Mouse (Mus musculus): ENCODE data around the gene D5Ertd579e.

Gene D5Ertd579e

DNA sequence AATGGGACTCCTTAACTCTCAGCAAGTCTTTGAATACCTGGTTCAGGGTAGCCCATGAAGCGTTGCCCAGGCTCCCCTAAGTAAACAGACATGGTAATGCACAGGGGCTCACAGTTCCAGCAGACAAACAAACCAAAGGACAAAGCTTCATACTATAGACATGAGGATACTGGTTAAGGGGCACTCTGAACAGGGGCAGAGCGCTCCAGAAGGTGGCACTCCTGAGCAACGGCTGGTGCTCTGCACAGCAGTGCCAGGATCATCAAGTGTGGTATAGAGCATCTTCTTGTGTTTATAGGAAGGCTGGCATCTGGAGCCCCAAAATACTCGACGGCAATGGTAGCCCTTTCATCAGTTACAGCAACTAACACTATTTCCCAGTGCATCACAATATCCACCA, 92.8 kb downstream of the D5Ertd579e start:
- peak; percentile 8 for DNase-seq (ENCODE audit: low spot score)

DNA sequence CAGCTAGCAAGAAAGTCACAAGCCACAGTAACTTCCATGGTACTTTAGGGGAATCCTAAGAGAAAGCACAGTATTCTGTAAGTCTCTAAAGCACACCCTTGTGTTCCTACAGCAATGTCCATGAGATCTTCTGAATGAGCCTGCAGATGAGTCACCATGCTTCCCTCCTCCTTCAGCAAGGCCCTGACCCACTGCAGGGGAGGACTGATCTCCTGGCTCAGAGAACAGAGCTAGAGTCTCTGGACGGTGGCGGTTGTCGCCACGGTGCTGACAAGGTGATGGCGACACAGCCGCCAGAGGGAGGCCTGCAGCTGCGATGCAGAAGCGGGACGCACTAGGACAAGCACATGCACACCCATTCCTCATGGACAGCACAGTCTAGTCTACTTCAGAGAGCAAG, 93.8 kb downstream of the D5Ertd579e start:
- DNase-seq (ENCODE audit: low spot score) = no peak

DNA sequence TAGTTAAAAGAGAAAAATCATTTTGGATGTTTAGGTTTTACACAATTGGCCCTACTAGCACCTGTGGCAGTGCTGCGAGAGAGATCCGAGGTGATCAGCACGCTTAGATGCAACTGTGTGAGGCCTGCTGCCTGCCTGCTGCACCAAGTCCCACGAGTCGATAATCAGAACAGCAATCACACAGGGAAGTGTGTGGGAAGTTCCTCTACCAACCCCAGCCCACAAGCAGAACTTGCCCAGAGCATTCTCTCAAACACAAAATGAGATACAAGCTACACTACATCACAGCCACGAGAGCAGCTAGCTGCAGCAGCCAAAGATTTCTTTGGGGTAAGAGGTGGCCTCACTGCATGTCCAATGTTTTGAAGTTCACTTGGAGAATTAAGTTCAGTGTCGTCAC, 94.3 kb downstream of the D5Ertd579e start:
- no peak for DNase-seq (ENCODE audit: low spot score)

DNA sequence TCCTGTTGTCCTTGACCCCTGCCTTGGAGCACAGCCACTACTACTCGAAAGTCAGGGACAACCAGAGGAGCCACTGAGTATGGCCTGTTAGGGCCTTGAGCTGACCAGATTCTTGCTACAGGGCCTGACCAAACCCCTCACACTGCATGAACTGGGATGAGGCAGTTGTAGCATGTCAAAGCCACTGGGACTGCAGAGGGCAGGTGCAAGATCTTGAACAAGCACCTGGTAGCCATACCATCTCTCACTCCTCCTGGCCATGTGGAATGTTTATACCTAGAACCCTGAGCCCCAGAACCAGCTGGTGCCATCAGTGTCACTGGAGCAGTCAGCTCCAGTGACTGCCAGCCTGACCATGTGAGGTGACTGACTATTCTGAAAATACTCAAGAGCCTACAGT, 96.9 kb downstream of the D5Ertd579e start:
- no peak for DNase-seq (ENCODE audit: low spot score)

DNA sequence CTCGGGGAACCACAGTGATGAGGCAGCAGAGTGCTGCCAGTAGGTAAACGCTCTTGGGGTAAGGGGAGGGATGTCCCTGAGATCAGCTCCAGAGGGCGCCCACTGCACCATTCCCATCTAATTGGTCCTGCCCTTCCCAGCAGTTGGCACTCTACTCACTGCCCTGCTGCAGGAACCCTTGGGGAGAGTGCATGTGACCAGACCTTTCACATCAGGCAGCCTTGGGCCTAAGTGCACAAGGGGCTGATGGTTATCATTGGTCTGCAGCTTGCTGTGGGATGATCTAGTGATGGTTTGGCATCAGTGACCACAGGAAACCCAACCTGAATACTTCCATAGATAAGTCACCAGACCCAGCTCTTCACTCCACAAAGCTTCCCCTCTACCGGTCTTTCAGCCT, 98.2 kb downstream of the D5Ertd579e start:
- no peak for DNase-seq (ENCODE audit: low spot score)

DNA sequence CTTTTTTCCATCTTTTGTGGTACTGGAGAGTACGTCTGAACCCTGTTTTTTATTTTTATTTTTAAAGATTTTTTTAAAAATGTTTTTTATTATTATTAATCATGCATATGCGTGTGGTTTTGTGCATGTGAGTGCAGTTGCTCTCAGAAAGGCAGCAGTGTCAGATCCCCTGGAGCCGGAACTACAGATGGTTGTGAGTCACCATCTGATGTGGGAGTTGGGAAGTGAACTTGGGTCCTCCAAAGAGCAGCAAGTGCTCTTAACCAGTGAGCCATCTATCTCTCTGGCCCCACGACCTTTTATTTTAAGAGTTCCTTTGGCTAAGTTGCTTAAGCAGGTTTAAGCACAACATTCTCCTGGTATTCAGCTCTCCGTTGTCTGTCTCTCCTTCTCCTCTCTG, 99.6 kb downstream of the D5Ertd579e start:
- DNase-seq (ENCODE audit: low spot score) = no peak

DNA sequence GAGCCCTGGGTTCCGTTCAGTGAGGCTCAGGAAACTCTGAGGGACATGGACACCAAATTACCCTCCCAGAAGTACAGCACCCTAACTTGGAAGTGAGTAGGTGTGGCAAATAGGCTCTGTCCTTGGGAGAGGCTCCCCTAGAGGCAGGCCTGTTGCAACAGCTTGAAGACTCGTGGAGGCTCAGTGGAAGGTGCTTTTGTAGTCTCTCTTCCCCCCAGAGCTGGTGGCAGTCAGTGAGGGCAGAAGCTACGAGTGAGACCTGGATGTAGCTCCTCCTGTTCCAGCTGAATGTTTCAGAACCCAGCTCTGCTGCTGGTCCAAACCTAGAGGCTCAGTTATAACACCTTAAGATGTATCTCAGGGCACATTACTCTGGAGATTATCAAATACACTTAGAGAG, 100.7 kb downstream of the D5Ertd579e start:
- no peak for DNase-seq (ENCODE audit: low spot score)

DNA sequence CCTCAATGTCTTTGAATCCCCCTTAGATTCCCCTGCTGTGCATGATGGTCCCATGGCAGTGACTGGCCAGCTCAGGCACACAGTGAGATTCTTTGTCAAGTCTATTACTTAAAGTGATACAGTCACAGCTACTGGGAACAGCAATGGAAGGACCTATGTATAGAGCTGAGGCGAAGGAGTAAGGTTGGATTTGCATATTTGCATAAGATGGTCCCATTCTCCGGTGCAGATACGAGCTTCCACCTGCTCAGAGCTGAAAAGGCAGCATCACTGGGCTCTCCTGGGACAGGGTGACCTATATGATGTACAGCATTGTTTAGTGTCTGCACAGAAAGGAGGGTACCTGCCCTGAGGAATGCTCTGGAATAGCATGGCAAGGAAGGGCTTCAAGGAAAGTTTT, 101.5 kb downstream of the D5Ertd579e start:
- no peak for DNase-seq (ENCODE audit: low spot score)

DNA sequence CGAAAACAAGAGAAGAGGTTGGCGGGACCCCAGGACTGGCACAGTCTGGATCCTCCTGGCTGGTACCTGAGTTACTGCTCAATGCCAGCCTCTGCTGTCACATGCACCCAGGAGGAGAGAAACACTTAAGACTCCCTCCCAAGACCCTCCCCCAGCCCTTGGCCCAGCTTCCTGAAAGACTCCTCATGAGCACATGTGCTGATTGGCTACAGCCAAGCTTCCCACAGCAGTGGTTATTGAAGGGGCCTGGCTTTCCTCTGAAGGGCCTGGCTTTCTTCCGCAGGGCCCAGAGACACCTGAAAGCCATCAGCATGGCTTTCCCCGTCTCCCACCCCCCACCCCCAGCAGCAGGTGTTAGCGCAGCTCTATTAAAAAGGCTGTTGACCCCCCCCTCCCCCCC, 102.6 kb downstream of the D5Ertd579e start, which contains the start of gene Tbc1d14:
Gene Tbc1d14 (minus strand): TSS at position 101 of the 400 bp plus-strand sequence.
- no peak for DNase-seq (ENCODE audit: low spot score)

DNA sequence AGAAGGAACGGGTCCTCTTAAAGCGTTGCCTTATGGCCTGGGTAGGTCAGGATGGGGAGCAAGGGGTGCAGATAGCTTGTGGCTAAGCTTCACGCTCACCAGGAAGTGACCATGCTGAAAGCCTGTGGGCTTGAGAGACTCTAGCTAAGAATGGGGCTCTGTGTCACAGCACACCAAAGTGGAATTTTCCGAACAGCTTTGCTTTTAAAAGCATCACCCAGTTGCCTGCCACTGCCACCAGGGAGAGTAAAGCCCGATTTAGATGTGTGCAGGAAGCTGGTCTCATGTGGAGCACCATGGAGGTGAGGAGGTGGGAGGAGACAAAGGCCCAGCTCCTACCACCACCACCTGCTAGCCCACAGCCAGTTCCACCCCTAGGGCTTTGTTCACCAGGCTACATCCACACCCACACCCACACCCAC, 105.3 kb downstream of the D5Ertd579e start:
- no peak for DNase-seq (ENCODE audit: low spot score)

DNA sequence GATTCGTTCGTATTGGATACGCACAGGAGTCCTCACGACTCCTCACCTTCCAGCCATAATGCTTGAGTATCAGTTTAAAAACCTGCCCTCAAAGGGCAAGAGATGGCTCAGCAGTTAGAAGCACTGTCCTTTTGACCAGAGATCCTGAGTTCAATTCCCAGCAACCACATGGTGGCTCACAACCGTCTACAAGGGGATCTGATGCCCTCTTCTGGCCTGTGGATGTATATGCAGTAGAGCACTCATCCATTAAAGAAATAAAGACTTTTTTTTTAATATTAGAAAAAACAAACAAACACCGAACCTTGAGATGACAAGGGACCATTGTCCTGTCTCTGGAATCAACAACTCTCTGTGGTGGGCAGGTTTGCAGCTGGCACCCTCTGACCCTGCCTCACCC, 111.5 kb downstream of the D5Ertd579e start:
- no peak for DNase-seq (ENCODE audit: low spot score)

DNA sequence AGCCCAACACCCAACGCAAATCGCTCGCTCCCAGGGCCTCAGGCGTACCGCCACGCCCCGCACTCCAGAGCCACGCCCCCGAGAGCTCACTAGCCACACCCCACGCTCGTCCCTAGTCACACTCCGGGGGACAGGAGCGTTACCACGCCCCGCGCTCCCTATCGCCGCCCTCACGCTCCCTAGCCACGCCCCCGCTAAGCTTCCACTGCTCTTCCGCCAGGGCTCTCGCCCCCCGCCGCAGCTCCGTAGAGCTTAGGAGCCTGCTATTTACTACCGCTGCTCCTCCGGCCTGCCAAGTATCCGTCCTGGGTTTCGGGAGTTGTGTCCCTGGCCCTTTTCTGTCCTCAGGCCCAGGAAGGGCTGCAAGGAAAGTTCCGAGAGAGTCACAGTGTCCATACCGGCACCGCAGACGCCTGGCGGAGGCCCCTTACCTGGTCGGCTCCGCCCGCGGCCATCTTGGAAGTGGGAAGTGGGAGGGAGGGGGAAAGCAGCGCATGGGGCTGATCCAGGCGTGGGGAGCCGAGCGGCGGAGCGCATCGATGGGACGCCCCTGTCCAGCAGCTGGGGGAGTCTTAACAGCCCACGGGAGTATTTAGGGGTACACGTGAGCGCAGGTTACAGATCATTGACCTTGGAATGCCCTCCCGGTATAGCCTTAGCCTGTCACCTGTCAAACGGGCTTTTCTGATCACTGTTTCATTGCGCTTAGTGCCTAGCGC, 113.7 kb downstream of the D5Ertd579e start:
- peak; percentile 100 for DNase-seq (ENCODE audit: low spot score)

DNA sequence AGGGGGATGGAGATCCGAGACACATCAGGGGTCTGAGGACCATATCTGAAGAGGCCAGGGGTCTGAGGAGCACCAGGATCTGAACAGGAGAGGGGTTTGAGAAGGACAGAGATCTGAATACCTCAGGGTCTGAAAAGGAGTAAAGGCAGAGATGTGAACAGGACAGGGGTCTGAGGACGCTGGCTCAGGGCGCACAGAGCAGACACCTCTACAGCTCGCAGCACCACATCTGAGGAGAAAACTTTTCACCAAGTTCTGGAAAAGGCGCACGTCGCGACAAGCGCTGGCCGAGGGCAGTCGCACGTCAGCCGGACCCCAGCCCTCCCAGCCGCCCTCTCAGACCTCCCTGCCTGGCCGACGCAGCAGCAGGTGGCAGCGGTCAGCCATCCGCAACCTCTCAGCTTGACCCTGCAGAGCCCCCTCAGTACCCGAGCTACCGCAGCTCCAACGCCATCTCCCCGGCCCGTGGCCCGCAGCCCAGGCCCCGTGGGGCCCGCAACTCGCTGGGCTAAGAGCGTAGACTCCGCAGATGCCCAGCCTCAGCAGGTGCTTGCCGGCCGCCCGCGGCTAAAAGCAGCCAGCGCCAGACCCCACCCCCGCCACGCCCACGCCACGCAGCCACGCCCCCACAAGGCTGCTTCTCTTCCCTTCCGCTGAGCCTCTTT, 114.4 kb downstream of the D5Ertd579e start:
- DNase-seq (ENCODE audit: low spot score) = no peak

DNA sequence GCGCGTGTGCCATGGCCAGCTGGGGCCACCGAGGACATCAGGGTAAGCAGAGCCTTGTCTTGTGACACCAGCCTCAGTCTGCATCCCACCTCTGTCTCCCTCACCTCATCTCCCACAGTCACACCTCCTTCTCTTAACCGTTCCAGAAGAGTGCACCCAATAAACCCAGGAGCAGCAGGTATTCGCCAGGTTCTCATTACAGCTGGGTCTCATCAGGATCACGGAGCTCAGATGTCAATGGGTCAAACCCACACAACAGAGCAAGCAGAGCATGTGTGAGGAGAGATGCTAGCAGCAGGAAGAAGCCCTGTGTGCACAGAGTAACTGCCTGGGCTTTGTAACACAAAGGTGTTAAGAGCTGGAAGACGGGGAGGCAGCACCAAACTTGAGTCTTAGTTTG, 115.9 kb downstream of the D5Ertd579e start:
- DNase-seq (ENCODE audit: low spot score) = no peak

DNA sequence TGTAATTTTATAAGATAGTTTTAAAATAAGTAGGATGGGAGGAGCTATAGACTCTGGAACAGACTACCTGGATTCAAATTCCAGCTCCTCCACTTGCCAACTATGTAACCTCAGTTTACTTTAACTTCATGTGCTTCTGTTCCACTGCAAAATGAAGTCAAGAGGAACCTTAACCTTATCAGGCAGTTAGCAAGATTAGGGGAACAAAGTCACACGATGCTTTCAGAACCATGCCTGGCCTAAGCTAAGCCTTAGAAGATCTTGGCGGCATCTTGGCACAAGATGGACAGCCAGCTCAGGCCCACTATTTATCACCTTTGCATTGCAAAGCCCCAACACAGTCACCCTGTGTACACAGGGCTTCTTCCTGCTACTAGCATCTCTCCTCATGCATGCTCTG, 116.8 kb downstream of the D5Ertd579e start:
- DNase-seq (ENCODE audit: low spot score) = no peak

DNA sequence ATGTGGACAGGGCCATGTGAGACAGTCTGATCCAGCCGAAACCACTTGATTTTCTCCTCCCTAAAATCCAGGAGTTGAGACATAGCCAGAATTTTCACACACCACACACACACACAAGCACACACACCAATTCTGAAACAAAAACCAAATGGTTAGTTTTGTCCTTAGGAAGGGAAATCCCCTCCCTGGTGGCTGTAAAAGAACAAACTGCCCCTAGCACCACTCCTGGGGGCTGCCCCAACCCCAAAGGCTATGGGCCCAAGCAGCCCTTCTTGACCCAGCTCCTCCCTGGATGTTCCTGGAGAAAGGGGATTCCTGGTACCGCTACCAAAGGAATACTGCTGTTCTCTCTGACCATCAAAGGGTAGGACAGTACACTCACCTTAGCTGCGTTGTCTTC, 119.4 kb downstream of the D5Ertd579e start:
- no peak for DNase-seq (ENCODE audit: low spot score)

DNA sequence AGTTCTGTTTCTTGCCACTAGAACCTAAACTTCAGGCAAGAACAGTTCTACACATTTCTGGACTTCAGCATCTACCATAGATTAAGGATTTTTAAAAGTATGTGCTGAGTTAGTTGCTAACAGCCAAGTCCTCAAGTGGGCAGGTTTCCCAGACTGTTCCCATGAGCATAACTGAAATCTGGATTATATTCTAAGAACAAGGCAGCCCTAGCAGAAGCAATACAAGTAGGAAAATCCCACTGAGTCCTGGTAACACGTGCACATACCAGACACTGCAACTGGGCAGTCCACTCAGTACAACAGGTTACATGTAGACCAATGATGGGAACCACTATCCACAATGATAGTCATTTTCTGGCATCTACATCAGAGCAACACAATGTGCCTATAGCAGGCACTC, 120.1 kb downstream of the D5Ertd579e start:
- DNase-seq (ENCODE audit: low spot score) = no peak

DNA sequence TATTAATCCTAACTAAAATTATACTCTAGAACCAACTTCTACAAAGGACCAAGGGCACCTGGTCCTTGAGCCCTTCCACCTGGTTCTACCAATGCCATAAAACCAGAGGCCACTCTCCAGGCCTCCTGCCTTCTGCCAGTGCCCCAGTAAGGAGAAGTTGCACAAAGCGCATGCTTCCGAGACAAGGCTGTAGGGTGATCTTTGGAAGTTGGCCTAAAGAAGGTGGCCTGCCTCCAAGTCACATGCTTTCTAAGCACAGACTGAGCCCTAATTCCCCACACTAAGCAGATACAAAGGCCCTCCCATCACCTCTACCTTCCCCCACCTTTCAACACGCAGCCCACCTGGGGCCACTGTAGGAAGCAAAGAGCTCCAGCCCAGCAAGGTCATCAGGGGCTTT, 120.6 kb downstream of the D5Ertd579e start:
- no peak for DNase-seq (ENCODE audit: low spot score)

DNA sequence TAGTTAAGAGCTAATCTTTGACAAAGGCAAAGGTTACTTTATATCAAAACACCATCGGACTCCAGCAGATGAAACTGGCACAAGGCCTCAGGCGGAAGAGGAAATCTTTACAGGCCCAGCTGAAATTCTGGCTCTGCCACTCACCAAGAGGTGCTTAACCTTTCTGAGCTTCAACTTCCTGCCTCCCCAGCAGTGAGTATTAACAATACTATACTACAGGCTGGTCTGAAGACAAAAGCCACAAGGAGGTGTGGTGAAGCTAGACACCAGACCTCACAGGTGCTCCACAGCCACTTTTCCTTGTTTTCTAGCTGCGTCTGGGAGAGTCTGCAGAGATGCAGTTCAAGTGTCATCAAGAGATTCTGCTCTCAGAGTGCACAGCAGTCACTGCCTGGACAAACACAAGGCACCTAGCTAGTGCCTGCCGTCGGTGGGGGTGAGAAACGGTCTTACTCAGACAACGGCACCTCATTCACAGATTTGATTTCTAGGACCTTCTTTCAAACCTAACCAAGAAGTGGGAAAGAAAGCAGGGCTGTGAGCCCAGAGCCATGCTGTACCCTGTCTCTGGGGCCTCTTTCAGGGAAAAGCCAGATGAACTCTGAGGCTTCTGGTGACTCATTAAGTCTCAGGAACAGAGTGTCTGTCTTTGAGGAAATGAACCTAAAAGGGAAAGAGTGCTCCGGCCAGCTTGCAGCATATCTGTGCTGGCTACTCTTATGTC, 121.5 kb downstream of the D5Ertd579e start:
- DNase-seq (ENCODE audit: low spot score) = peak; percentile 77

DNA sequence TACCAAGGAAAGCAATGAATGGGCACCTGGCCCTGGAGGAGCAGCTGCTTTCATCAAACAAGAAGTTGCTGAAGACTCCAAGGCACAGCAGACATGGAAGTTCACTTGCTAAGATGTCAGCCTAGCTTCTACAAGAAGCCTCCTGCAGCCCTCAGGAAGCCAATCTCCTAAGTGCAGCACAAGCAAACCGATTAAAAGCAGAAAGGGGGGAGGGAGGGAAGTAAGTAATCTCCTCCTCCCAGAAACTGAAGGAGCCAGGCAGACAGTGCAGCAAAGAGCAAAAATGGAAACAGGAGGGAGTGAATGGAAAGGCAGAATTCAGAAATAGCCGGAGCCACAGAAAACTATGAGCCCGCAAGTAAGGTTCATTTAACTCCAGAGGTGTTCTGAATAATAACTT, 122.5 kb downstream of the D5Ertd579e start:
- no peak for DNase-seq (ENCODE audit: low spot score)

DNA sequence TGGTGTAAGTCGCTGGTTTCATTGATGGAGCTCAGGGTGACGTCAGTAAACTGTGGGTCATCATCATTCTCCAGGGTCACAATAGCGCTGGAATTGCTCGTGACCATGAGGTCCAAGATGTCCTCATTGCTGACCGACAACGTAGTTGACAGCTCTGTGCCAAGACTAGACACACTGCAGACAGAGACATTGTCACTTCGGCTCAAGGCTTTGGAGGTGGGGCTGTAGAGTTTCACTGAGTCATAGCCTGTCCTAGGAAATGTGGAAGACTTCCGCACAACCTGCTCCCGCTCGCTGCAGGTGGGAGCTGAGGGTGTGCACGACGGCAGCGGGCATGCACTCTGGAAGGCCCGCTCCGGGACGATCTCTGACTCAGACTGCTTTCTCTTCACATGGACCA, 124.5 kb downstream of the D5Ertd579e start:
- DNase-seq (ENCODE audit: low spot score) = no peak

DNA sequence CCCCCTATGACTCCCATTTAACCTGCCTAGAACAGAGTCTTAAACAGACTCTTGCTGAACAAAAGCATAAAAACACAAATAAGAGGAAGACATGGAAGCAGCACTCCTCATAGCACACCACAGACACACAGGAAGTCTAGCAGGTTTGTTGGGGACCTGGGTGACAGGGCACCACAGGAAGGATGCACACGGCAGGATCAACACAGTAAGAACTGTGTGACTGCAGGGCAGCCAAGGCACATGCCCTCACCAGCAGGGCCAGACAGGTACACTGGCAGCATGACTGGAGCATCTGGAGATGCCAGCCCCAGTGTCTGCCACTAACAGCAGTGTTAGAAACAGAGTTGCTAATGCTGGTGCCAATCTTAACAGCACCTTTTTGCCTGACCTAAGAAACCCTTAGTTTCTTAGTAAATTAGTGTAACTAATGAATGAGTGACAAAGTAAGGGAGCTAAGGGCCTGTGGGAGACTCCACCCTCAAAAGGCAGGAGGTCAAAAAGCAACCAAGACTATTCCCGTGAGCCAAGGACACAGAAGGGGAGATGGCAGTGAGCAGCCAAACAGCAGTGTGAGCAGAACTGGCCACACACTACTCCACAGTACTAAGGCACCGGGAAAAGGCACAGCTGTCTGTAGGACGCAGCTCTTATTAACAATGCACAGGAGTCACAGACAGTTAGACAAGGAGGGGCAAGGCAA, 125.1 kb downstream of the D5Ertd579e start:
- no peak for DNase-seq (ENCODE audit: low spot score)

DNA sequence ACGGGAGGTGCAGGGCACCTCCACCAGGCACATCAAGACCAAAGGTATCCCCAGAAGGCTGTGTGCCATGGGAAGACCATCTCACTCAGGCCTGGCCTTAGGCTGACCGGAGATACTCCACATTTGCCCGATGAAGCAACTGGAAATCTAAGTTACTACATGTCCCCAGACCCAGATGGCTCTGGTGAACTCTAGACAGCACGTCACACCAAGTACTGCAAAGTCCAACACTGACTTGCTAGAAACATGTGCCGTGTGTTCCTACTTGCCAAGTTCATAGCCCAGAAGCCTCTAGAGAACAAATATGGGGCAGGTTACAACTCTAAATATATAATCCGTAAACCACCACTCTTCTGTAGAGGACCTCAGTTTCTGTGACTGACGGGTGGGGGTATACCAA, 125.7 kb downstream of the D5Ertd579e start:
- no peak for DNase-seq (ENCODE audit: low spot score)
